Mouse (Mus musculus): Measurements from ENCODE around the gene 6030452D12Rik. TPM values are rescaled to one million over a fixed set of nuclear protein-coding genes. Genes with fewer than 3 reads are reported as not detected.

Gene 6030452D12Rik
- polyA plus RNA-seq, 1 experiment, result not detected

DNA sequence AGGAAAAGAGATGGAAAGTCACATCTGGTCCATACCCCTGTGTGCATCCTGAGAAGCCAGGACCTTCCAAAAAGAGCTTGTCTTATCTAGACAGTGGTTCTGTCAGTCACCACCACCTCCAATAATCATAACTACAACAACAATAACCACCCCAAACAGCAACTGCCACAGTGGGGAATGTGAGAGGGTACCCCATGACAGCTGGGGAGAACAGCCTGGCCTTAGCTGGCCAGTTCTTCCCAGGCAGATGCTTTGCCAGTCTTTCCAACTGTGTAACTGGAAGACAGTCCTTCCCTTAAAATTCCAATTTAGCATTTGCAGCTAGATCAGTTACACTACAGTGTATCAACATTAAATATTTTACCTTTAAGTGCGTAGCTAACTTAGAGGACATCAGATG is 50.6 kb downstream of the 6030452D12Rik start:
- WGBS, result 100% methylated on average over 1 of the region's 1 CpGs
- TF ChIP-seq CTCF (IDR thresholded peaks at IDR 0.05; ENCODE audit: borderline replicate concordance, control insufficient read depth, extremely low read depth, insufficient read depth, low read length, poor library complexity) (no peak), POLR2A (IDR thresholded peaks at IDR 0.05; ENCODE audit: control insufficient read depth, extremely low read depth, insufficient read depth, low read length, poor library complexity) (no peak)

DNA sequence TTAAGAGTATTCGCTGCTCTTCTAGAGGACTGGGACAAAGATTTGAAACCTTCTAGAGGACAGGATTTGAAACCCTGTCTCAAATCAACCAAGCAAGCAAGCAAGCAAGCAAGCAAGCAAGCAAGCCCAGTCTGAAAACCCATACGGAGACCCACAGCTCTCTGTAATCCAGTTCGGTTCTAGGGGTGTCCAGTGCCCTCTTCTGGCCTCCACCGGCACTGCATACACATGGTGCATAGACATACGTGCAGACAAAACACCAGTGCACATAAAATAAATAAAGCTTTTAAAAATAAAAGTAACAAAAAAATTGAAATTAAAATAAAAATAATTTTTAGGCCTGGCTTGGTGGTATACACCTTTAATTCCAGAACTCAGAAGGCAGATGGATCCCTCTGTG is 53.7 kb downstream of the 6030452D12Rik start:
- H3K27ac ChIP-seq (ENCODE audit: control insufficient read depth, insufficient read depth, low read length), result no peak overlapping the region
- no peaks in the 10 kb centered on the region; the same call in 1 of the 2 replicates for H3K4me1 ChIP-seq (replicated peaks; ENCODE audit: control insufficient read depth, insufficient read depth, low read length)
- no peak for DNase-seq
- no peaks in the 10 kb centered on the region for H3K27me3 ChIP-seq (ENCODE audit: control insufficient read depth, insufficient read depth, low read length)
- no peak for TF ChIP-seq CTCF (IDR thresholded peaks at IDR 0.05; ENCODE audit: borderline replicate concordance, control insufficient read depth, extremely low read depth, insufficient read depth, low read length, poor library complexity)
- TF ChIP-seq POLR2A (IDR thresholded peaks at IDR 0.05; ENCODE audit: control insufficient read depth, extremely low read depth, insufficient read depth, low read length, poor library complexity), result no peak
- H3K36me3 ChIP-seq (ENCODE audit: control insufficient read depth, insufficient read depth, low read length), result no peaks in the 10 kb centered on the region
- H3K4me3 ChIP-seq (ENCODE audit: control insufficient read depth, insufficient read depth, low read length), result no peak overlapping the region
- 98% methylated on average over 5 of the region's 5 CpGs for WGBS

More for the DNA sequence above, 50.6 kb downstream of the 6030452D12Rik start:
- no peak overlapping the region for H3K4me3 ChIP-seq (ENCODE audit: control insufficient read depth, insufficient read depth, low read length)
- H3K27ac ChIP-seq (ENCODE audit: control insufficient read depth, insufficient read depth, low read length), result no peak overlapping the region
- no peaks in the 10 kb centered on the region for H3K27me3 ChIP-seq (ENCODE audit: control insufficient read depth, insufficient read depth, low read length)
- DNase-seq, result no peak
- H3K4me1 ChIP-seq (replicated peaks; ENCODE audit: control insufficient read depth, insufficient read depth, low read length), result peaks cover 17% of the 10 kb centered on the region
- H3K36me3 ChIP-seq (ENCODE audit: control insufficient read depth, insufficient read depth, low read length), result no peaks in the 10 kb centered on the region

DNA sequence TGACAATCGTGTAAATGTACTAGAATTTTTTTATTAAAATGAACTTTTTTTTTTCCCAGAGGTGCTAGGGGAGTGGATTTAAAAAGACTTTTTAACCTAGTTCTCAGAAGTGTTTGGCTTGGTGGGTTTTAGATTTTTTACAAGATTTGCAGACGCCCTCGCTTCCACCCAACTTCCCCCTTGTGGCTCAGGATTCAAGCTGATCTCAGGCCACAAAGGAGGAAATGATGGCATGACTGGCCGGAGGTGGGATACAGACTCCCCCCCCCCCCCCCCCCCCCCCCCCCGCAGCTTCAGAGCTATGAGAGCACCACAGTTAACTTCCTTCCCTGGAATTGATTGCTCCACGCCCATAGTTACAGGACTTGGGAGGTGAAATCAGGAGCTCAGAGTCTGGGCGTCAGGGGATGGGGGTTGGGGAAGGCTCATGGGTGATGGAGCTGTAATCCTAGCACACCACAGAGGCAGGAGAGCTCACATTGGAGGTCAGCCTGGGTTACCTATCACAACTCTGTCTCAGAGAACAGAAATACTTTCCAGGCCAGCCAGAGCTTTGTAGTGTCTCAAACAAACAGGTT is 55.8 kb downstream of the 6030452D12Rik start:
- no peaks in the 10 kb centered on the region for H3K36me3 ChIP-seq (ENCODE audit: control insufficient read depth, insufficient read depth, low read length)
- TF ChIP-seq POLR2A (IDR thresholded peaks at IDR 0.05; ENCODE audit: control insufficient read depth, extremely low read depth, insufficient read depth, low read length, poor library complexity) (no peak), CTCF (IDR thresholded peaks at IDR 0.05; ENCODE audit: borderline replicate concordance, control insufficient read depth, extremely low read depth, insufficient read depth, low read length, poor library complexity) (no peak)
- H3K4me1 ChIP-seq (replicated peaks; ENCODE audit: control insufficient read depth, insufficient read depth, low read length), result peaks cover 6% of the 10 kb centered on the region
- DNase-seq, result no peak
- no peak overlapping the region for H3K4me3 ChIP-seq (ENCODE audit: control insufficient read depth, insufficient read depth, low read length)
- 12% methylated on average over 7 of the region's 7 CpGs for WGBS
- H3K27ac ChIP-seq (ENCODE audit: control insufficient read depth, insufficient read depth, low read length), result no peak overlapping the region
- H3K27me3 ChIP-seq (ENCODE audit: control insufficient read depth, insufficient read depth, low read length), result no peaks in the 10 kb centered on the region

Other genes starting within 250 kb of the 6030452D12Rik start
- gene Smpd3, start 162.5 kb upstream of the 6030452D12Rik start, polyA plus RNA-seq (2012; rRNA removed), result 3.6 and 3.8 TPM in 2 replicates
- gene Zfp90, start 85.2 kb upstream of the 6030452D12Rik start, polyA plus RNA-seq (2012; rRNA removed), result 4.1 and 4.7 TPM in 2 replicates
- 8.0 and 8.2 TPM in 2 replicates for gene Cdh3, start 10.4 kb downstream of the 6030452D12Rik start, polyA plus RNA-seq (2012; rRNA removed)
- 69.5 and 76.2 TPM in 2 replicates for gene Gm10073, start 72.9 kb downstream of the 6030452D12Rik start, polyA plus RNA-seq (2012; rRNA removed)
- gene Cdh1, start 102.8 kb downstream of the 6030452D12Rik start, polyA plus RNA-seq (2012; rRNA removed), result 23.5 TPM in 2 replicates
- gene Tango6, start 182.5 kb downstream of the 6030452D12Rik start, polyA plus RNA-seq (2012; rRNA removed), result 6.4 and 6.9 TPM in 2 replicates

Measured in thymus, adult 2 months (tissue).